Mouse (Mus musculus) heart, embryonic 15.5 days (tissue): ENCODE data around the gene Ptgfrn. TPM values are rescaled to one million over a fixed set of nuclear protein-coding genes. Genes with fewer than 3 reads are reported as not detected.

Source experiments
- ATAC-seq: fragments of 200-750 bp; cut with Nextera tagmentation; replicated peaks from 2 replicates; pipeline ENCODE4 v1.8.0; 2017; ENCODE audit warnings: low read depth, moderate TSS enrichment; ENCODE audit not compliant: insufficient number of reproducible peaks, insufficient read depth, low FRiP score
- H3K27ac ChIP-seq: fragments of 300-500 bp; sonication (generic); 2 replicates; pipeline ENCODE4 v1.5.1; 2015; ENCODE audit warnings: mild to moderate bottlenecking, inconsistent platforms
- H3K27me3 ChIP-seq: fragments of 300-500 bp; sonication (generic); 2 replicates; pipeline ENCODE4 v1.6.1; 2015; ENCODE audit warnings: inconsistent platforms
- H3K36me3 ChIP-seq: fragments of 300-500 bp; sonication (generic); 2 replicates; pipeline ENCODE4 v1.6.1; 2015; ENCODE audit warnings: mild to moderate bottlenecking, inconsistent platforms
- H3K4me1 ChIP-seq: fragments of 300-500 bp; sonication (generic); replicated peaks from 2 replicates; pipeline ENCODE4 v1.6.1; 2015; ENCODE audit warnings: inconsistent platforms
- H3K4me2 ChIP-seq: fragments of 300-500 bp; sonication (generic); 2 replicates; pipeline ENCODE4 v1.6.1; 2015; ENCODE audit warnings: inconsistent platforms, mild to moderate bottlenecking, moderate library complexity
- H3K4me3 ChIP-seq: fragments of 300-500 bp; sonication (generic); 2 replicates; pipeline ENCODE4 v1.5.1; 2015; ENCODE audit warnings: mild to moderate bottlenecking, inconsistent platforms
- H3K9ac ChIP-seq: fragments of 300-500 bp; sonication (generic); 2 replicates; pipeline ENCODE4 v1.6.1; 2015; ENCODE audit warnings: mild to moderate bottlenecking, inconsistent platforms
- H3K9me3 ChIP-seq: fragments of 300-500 bp; sonication (generic); replicated peaks from 2 replicates; pipeline ENCODE4 v1.6.1; 2016; ENCODE audit warnings: inconsistent platforms
- WGBS: fragments of 180-500 bp; shearing (Covaris S2); methylation state at CpG from one replicate; pipeline ENCODE4 v1.1.7; 2015; ENCODE audit warnings: mixed read lengths; 5-methylcytosine and 5-hydroxymethylcytosine counted together
- polyA plus RNA-seq: library from polyadenylated mRNA; unstranded; fragments of >200 nt; fragmentation: Nextera tagmentation; extraction: Ambion mirVana; gene quantifications from 2 replicates; pipeline ENCODE4 v1.2.1, GENCODE M21; 2015

Gene Ptgfrn
- polyA plus RNA-seq, 1 experiment from 2014 or later: 5.7 TPM

DNA sequence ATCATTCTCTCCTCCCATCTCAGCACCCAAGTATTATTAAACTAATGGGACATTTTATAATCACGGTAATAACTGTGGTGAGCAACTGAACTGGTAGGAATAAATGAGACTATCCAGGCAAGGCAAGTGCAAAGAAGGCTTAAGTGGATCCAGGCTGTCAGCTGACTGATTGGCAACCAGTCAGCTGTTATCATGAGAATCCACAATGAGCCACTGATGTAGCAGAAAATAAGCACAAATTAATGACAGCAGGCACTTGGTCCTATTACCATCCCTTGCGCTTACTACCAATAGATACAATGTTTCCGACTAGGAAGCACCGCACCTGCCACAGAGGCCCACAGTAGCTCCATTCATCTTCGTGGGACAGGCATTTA, 2.4 kb upstream of the Ptgfrn start:
- no peak overlapping the region for H3K27ac ChIP-seq
- H3K4me3 ChIP-seq: no peak overlapping the region
- H3K4me2 ChIP-seq: no peak overlapping the region
- no peak overlapping the region for H3K9ac ChIP-seq
- H3K27me3 ChIP-seq: no peaks in the 10 kb centered on the region
- peaks cover 35% of the 10 kb centered on the region for H3K4me1 ChIP-seq
- no peaks in the 10 kb centered on the region for H3K9me3 ChIP-seq
- WGBS: 79% methylated on average over 5 of the region's 5 CpGs
- no peaks in the 10 kb centered on the region for H3K36me3 ChIP-seq
- no peak for ATAC-seq

DNA sequence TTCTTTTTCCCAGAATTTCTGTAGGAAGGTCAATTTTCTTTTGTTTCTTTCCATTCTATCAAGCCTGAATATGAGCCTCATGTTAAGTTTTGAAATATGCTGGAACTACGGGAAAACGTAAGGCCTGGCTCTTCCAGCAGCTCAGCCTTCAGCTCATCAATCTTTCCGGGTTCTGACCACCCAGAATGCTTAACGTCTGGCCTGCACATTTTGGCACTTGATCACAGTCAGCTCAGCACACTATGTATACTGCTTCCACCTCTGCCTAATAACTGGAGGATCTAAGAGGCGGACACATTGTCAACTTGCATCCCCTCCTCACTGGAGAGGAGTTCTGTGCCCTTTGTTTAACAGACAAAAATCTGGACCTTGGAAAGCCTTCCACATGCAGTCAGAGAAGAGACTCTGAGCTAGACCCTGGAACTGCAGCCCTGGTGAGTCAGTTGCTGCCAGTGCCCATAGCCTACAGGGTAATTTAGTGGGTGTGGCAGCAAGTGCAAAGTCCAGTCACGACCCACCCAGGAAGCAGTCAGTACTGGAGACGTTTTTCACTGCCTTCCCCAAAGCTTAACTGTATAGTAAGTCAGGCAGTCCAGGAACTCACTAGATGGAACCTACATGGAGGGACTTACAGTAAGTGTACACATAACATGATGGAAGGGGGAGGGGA, 1.9 kb upstream of the Ptgfrn start:
- 49% methylated on average over 7 of the region's 7 CpGs for WGBS

DNA sequence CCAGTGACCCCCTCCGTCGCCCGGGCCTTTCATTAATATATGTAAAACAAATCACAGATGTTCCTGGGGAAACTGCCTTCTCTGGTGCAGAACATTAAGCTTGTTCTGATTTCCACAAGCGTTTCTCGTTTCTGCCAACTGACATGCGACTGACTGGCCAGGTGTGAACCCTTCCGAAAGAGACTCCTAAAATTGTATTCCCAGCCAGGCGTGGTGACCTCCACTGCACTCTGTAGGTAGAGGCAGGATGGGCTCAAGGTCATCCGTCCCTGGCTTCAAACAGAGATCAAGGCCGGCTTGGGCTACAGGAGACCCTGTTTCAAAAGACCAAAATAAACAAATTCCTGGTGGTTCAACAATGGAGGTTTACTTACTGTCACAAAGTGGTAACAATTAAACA, 1.2 kb upstream of the Ptgfrn start:
- no peak for ATAC-seq
- Histone ChIP-seq H3K27ac (peak overlapping the region; percentile 97), H3K9ac (no peak overlapping the region), H3K4me1 (peaks cover 41% of the 10 kb centered on the region), H3K4me2 (no peak overlapping the region), H3K4me3 (no peak overlapping the region), H3K9me3 (no peaks in the 10 kb centered on the region), H3K27me3 (no peaks in the 10 kb centered on the region), H3K36me3 (no peaks in the 10 kb centered on the region)
- WGBS: 68% methylated on average over 10 of the region's 10 CpGs

More for the DNA sequence above, 1.9 kb upstream of the Ptgfrn start:
- Histone ChIP-seq H3K27me3 (no peaks in the 10 kb centered on the region), H3K4me2 (no peak overlapping the region), H3K9me3 (no peaks in the 10 kb centered on the region), H3K4me1 (peaks cover 39% of the 10 kb centered on the region), H3K4me3 (no peak overlapping the region), H3K36me3 (no peaks in the 10 kb centered on the region), H3K27ac (no peak overlapping the region), H3K9ac (no peak overlapping the region)
- no peak for ATAC-seq

DNA sequence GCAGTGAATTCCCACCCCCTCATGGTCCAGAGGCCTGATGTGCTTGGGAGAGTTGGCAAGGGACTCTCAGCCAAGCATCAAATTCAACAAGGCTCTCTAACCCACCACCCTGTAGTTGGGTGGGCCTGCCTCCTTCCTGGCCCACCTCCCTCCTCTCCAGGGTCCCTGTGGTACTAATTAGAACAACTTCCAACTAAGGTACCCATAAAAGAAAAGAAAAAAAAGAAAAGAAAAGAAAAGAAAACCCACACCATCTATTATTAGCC, 693 bp upstream of the Ptgfrn start:
- H3K4me3 ChIP-seq: peak overlapping the region; percentile 66
- peaks cover 45% of the 10 kb centered on the region for H3K4me1 ChIP-seq
- peak overlapping the region; percentile 97 for H3K27ac ChIP-seq
- peak overlapping the region; percentile 91 for H3K4me2 ChIP-seq
- H3K9me3 ChIP-seq: no peaks in the 10 kb centered on the region
- no peaks in the 10 kb centered on the region for H3K27me3 ChIP-seq
- H3K9ac ChIP-seq: peak overlapping the region; percentile 84
- no peaks in the 10 kb centered on the region for H3K36me3 ChIP-seq
- no peak for ATAC-seq

DNA sequence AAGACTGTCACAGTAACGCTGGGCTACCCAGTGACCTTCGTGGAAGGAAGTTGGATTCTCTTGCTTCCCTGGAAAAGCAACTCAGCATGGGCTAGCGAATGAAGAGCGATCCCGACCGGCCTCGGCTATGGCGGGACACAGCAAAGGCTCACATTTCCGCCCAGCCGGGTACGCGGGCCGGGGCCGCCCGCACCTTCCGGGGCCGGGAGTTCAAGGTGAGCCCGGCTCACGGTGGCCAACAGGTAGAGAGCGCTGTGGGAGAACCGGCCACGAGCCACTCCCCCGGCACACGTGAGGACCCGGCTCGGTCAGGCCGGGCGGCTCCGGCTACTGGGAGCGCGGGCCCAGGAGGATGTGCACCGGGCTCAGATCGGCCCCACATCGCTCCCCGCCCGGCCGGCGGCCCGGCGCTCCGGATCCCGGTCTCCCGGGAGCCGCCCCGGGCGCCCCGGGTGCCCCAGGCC, 488 bp downstream of the Ptgfrn start:
- ATAC-seq: peak; percentile 41; the same call in 1 of the 2 replicates
- Histone ChIP-seq H3K36me3 (no peaks in the 10 kb centered on the region), H3K9me3 (no peaks in the 10 kb centered on the region), H3K4me2 (peak overlapping the region; percentile 91), H3K4me1 (peaks cover 57% of the 10 kb centered on the region), H3K27me3 (no peaks in the 10 kb centered on the region), H3K9ac (peak overlapping the region; percentile 84), H3K4me3 (peak overlapping the region; percentile 66), H3K27ac (peak overlapping the region; percentile 97)
- 0% methylated on average over 44 of the region's 47 CpGs for WGBS

DNA sequence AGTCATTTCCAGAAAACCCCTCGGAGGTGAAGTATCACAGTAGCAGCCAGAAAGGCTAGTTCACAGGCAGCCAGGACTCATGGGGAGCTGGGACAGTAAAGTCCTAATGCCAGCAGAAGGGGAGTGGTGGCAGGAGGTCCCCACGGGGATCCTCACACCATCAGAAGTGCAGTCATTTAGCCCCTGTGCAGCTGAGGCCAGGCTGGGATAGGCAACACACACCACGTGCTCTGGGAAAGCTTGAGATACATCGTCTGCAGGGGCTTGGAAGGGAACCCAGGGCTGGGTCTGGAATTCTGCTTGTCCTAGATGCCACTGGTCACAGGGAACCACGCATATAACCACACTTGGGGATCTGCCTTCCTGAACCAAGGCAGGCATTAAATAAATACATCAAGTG, 1.2 kb downstream of the Ptgfrn start:
- H3K9ac ChIP-seq: peak overlapping the region; percentile 84; the same call in 1 of the 2 replicates
- peaks cover 64% of the 10 kb centered on the region for H3K4me1 ChIP-seq
- H3K4me3 ChIP-seq: peak overlapping the region; percentile 66
- no peaks in the 10 kb centered on the region for H3K36me3 ChIP-seq
- no peaks in the 10 kb centered on the region for H3K9me3 ChIP-seq
- peak overlapping the region; percentile 97 for H3K27ac ChIP-seq
- no peak for ATAC-seq
- H3K27me3 ChIP-seq: no peaks in the 10 kb centered on the region
- 23% methylated on average over 5 of the region's 5 CpGs for WGBS
- peak overlapping the region; percentile 91 for H3K4me2 ChIP-seq

DNA sequence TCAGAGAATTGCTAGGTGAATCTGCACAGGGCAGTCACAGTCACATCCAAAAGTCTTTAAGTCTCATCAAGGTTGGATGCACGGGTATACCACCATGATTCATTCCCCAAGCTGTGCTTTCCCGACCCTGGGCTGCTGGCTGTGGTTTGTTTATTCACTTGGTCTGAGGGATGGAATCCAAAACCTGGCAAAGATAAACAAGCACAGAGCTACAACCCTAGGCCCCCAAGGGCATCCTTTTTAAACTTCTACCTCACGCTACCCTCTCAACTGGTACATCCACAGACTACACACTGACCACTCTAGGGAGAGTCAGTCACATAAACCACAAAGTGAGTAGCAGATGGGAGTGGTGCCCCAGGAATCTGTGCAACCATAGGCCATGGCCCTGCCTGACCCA, 1.8 kb downstream of the Ptgfrn start:
- H3K27ac ChIP-seq: no peak overlapping the region
- peak overlapping the region; percentile 91 for H3K4me2 ChIP-seq
- H3K27me3 ChIP-seq: no peaks in the 10 kb centered on the region
- H3K4me1 ChIP-seq: peaks cover 68% of the 10 kb centered on the region
- WGBS: 74% methylated on average over 3 of the region's 3 CpGs
- no peaks in the 10 kb centered on the region for H3K9me3 ChIP-seq
- peak overlapping the region; percentile 66; the same call in 1 of the 2 replicates for H3K4me3 ChIP-seq
- no peak for ATAC-seq
- H3K36me3 ChIP-seq: no peaks in the 10 kb centered on the region
- H3K9ac ChIP-seq: no peak overlapping the region

DNA sequence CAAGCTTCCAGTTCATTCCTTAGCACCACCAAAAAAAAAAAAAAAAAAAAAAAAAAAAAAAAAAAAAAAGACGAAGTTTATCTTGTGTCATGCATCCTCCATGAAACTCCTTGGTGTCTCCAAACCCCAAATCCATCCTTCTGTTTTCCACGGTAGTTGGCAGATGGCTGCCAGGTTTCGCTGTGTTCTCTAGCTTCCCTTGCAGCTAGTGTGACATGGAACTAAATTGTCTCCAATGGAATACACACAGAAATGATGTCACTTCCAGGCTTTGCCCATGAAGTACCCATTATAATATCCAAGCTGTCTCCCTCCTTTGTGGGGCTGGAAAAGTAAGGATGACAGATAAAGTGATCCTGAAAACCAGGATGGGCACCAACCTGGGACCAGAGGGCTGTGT, 3.8 kb downstream of the Ptgfrn start:
- no peaks in the 10 kb centered on the region for H3K27me3 ChIP-seq
- no peaks in the 10 kb centered on the region for H3K36me3 ChIP-seq
- ATAC-seq: no peak
- H3K27ac ChIP-seq: no peak overlapping the region
- no peak overlapping the region for H3K4me3 ChIP-seq
- WGBS: 86% methylated on average over 3 of the region's 3 CpGs
- no peak overlapping the region for H3K9ac ChIP-seq
- H3K4me1 ChIP-seq: peaks cover 63% of the 10 kb centered on the region
- no peaks in the 10 kb centered on the region for H3K9me3 ChIP-seq
- H3K4me2 ChIP-seq: no peak overlapping the region

DNA sequence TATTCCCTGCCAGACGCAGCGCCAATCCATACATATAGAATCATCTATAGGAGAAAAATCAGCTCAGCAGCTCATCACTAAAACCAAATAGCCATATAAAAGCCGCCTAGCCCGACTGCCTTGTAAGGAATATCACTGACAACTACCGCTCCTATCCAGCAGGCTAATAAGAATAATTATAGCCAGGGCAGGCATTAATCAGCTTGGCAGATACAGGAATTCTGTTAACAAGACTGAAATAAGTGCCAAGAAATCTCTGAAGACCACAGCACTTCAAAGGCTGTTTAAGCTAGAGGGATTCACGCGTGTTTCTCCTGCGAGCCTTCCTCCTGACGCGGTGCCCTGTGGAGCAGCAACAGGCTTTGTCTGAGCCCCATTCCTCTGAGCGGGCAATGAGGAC, 4.6 kb downstream of the Ptgfrn start:
- WGBS: 65% methylated on average over 11 of the region's 11 CpGs
- Histone ChIP-seq H3K4me2 (0 out of 2 replicates have a peak overlapping the region, but pooled peaks have one; percentile 1), H3K4me3 (no peak overlapping the region), H3K27ac (no peak overlapping the region), H3K9me3 (no peaks in the 10 kb centered on the region), H3K9ac (no peak overlapping the region; the same call in 1 of the 2 replicates), H3K27me3 (no peaks in the 10 kb centered on the region), H3K4me1 (peaks cover 63% of the 10 kb centered on the region), H3K36me3 (no peaks in the 10 kb centered on the region)
- ATAC-seq: no peak

DNA sequence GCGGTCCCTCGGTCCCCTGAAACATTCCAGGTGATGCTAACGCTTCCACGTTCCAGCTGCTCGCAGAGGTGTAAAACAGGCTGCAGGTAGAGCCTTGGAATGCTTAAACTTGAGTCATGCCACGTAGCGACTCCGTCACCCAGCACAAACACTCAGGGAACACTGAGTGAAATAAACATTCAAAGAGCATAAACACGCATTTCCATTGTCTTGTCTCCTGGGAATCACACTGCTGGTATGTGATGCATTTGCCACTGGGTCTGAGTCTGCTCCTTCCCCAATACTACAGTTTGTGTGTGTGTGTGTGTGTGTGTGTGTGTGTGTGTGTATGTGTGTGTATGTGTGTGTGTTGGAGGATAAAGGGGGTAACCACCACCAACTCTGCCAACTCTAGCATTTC, 5.2 kb downstream of the Ptgfrn start:
- WGBS: 88% methylated on average over 9 of the region's 9 CpGs
- Histone ChIP-seq H3K9ac (no peak overlapping the region), H3K9me3 (no peaks in the 10 kb centered on the region), H3K4me2 (no peak overlapping the region), H3K4me1 (peaks cover 65% of the 10 kb centered on the region), H3K36me3 (no peaks in the 10 kb centered on the region), H3K27ac (no peak overlapping the region), H3K4me3 (no peak overlapping the region), H3K27me3 (no peaks in the 10 kb centered on the region)
- no peak for ATAC-seq

DNA sequence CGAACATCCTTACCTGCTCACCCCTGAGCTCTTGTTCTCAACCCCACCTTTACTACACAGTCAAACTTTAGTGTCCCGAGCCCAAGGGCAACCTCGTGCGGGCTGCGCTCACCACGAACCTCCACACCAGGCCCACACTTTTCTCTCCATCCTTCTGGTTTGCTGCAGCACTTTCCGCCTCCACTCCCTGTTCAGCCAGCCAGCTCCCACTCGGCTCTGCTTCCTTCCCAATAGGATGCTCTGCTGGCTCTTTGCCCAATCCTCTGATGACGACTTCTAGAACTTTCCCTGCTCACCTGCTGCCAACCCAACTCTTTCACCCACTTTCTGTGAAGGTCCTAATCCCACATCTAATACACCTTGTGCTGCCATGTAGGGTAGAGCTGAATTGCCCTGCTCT, 6.3 kb downstream of the Ptgfrn start:
- H3K27ac ChIP-seq: no peak overlapping the region
- no peaks in the 10 kb centered on the region for H3K36me3 ChIP-seq
- H3K4me3 ChIP-seq: no peak overlapping the region
- no peak for ATAC-seq
- H3K27me3 ChIP-seq: no peaks in the 10 kb centered on the region
- peaks cover 66% of the 10 kb centered on the region for H3K4me1 ChIP-seq
- 69% methylated on average over 9 of the region's 9 CpGs for WGBS
- H3K9me3 ChIP-seq: no peaks in the 10 kb centered on the region
- no peak overlapping the region for H3K9ac ChIP-seq
- no peak overlapping the region for H3K4me2 ChIP-seq

DNA sequence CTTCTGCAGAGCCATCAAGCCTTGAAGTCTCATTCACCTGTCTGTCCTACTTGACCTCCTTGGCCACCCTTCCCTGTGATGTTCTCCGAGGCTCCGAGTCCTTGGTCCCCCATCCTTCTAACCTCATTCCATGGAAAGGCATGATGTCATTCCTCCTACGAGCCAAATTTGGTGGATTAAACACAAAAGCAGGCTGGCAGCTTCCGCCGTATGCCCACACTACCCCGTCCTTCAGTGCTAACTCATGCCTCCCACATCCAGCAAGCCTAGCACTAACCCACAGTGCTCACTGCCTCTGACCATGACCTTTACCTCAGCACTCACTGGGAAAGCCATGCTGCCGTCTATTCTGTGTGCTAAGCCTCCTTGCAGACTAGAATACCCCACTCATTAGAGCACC, 8.0 kb downstream of the Ptgfrn start:
- Histone ChIP-seq H3K4me2 (no peak overlapping the region), H3K9me3 (no peaks in the 10 kb centered on the region), H3K4me1 (peaks cover 61% of the 10 kb centered on the region), H3K9ac (no peak overlapping the region), H3K27me3 (no peaks in the 10 kb centered on the region), H3K4me3 (no peak overlapping the region), H3K36me3 (no peaks in the 10 kb centered on the region), H3K27ac (no peak overlapping the region)
- 78% methylated on average over 7 of the region's 7 CpGs for WGBS
- no peak for ATAC-seq
